Mouse (Mus musculus) forebrain, embryonic 11.5 days (tissue): ENCODE results near the gene Gm26558. TPM values are rescaled to one million over a fixed set of nuclear protein-coding genes. Genes with fewer than 3 reads are reported as not detected.
A peak's percentile ranks its signal among the peaks of the same experiment; 100 is the strongest.

Source experiments
- ATAC-seq: fragments of 200-750 bp; cut with Nextera tagmentation; replicated peaks from 2 replicates; pipeline ENCODE4 v1.8.0; 2017; ENCODE audit warnings: moderate TSS enrichment; ENCODE audit not compliant: low FRiP score
- DNase-seq: peaks from one replicate; pipeline ENCODE4 v3.0.0-alpha.2; 2017; ENCODE audit warnings: low spot score
- H3K27ac ChIP-seq: fragments of 300-500 bp; sonication (generic); 2 replicates; pipeline ENCODE4 v1.5.1; 2014; ENCODE audit warnings: low read depth, low read length
- H3K27me3 ChIP-seq: fragments of 300-500 bp; sonication (generic); 2 replicates; pipeline ENCODE4 v1.6.1; 2014; ENCODE audit warnings: mild to moderate bottlenecking, low read length, mixed read lengths; ENCODE audit not compliant: control insufficient read depth, insufficient read depth
- H3K36me3 ChIP-seq: fragments of 300-500 bp; sonication (generic); 2 replicates; pipeline ENCODE4 v1.6.1; 2014; ENCODE audit warnings: mild to moderate bottlenecking, low read length, moderate library complexity, mixed read lengths; ENCODE audit not compliant: control insufficient read depth, insufficient read depth
- H3K4me1 ChIP-seq: fragments of 300-500 bp; sonication (generic); replicated peaks from 2 replicates; pipeline ENCODE4 v1.6.1; 2014; ENCODE audit warnings: low read length, mixed read lengths; ENCODE audit not compliant: control insufficient read depth, insufficient read depth
- H3K4me2 ChIP-seq: fragments of 300-500 bp; sonication (generic); 2 replicates; pipeline ENCODE4 v1.6.1; 2014; ENCODE audit warnings: low read depth, mild to moderate bottlenecking, low read length, moderate library complexity, mixed read lengths; ENCODE audit not compliant: severe bottlenecking
- H3K4me3 ChIP-seq: fragments of 300-500 bp; sonication (generic); 2 replicates; pipeline ENCODE4 v1.5.1; 2014; ENCODE audit warnings: low read depth, low read length
- H3K9ac ChIP-seq: fragments of 300-500 bp; sonication (generic); 2 replicates; pipeline ENCODE4 v1.6.1; 2014; ENCODE audit warnings: low read length
- H3K9me3 ChIP-seq: fragments of 300-500 bp; sonication (generic); 2 replicates; pipeline ENCODE4 v1.6.1; 2016; ENCODE audit warnings: low read length, mixed read lengths; ENCODE audit not compliant: control insufficient read depth
- WGBS: fragments of 180-500 bp; shearing (Covaris S2); extraction: QIAGEN DNeasy Blood & Tissue Kit; methylation state at CpG from one replicate; pipeline ENCODE4 v1.1.7; 2014; 5-methylcytosine and 5-hydroxymethylcytosine counted together
- polyA plus RNA-seq: library from polyadenylated mRNA; unstranded; fragments of >200 nt; fragmentation: Nextera tagmentation; extraction: Ambion mirVana; gene quantifications from 2 replicates; pipeline ENCODE4 v1.2.1, GENCODE M21; 2014

Gm26558 gene
- polyA plus RNA-seq, 1 experiment from 2014 or later: 4.2 TPM

DNA sequence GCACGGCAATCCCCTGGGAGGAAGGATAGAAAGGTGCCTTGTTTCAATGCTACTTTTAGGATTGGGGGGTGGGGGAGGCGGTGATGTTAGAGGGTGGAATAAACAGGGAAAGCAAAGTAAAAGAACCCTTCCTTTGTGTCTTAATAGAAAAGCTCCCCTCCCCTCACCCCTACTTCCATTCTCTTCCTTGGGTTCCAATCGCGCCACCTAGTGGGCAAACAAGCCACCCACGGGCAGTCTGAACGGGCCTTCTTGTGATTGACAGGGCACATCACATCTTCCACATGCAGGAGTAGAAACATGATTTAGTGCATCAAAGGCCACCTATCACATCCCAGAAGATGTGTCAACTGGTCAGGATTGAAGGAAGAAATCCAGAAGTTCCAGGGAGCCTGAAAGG lies 41.7 kb downstream of the Gm26558 start:
- peak; percentile 74 for DNase-seq
- no peaks in the 10 kb centered on the region for H3K36me3 ChIP-seq

DNA sequence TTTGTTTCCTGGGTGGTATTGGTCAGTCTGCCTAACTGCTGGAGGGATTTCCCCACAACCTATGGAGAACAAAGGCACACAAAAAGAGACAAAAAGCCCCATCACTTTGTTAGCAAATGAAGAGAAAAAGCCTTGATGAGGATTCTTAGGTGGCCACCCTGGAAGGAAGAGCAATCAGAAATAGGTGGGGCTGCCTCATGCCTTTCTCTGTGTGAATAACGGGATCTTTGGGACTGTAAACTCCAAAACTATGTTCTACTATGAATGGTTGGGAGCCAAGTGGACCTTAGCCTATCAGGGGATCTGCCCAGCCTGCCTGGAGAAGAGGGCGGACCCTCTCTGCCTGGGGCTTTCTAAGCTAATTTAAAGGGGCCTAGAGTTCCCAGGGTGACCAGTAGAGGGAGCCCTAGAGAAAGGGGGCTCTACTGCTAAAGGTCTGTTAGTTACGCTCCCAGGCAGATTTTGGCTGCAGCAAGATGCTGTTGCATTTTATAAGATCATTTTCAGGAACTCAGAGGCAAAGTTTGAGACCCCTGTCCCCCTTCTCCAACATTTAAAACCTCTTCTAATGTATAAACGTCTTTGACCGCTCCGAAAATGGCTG lies 42.6 kb downstream of the Gm26558 start:
- DNase-seq: no peak
- WGBS: 92% methylated on average over 6 of the region's 6 CpGs
- H3K9ac ChIP-seq: no peak overlapping the region
- no peak overlapping the region for H3K4me2 ChIP-seq
- no peaks in the 10 kb centered on the region for H3K27me3 ChIP-seq
- no peak for ATAC-seq
- no peak overlapping the region for H3K27ac ChIP-seq
- H3K9me3 ChIP-seq: no peaks in the 10 kb centered on the region
- H3K4me3 ChIP-seq: no peak overlapping the region
- no peaks in the 10 kb centered on the region for H3K4me1 ChIP-seq
- no peaks in the 10 kb centered on the region for H3K36me3 ChIP-seq

More for the DNA sequence above, 41.7 kb downstream of the Gm26558 start:
- Histone ChIP-seq H3K4me2 (no peak overlapping the region), H3K4me3 (no peak overlapping the region), H3K27ac (no peak overlapping the region), H3K9ac (no peak overlapping the region), H3K27me3 (no peaks in the 10 kb centered on the region), H3K4me1 (no peaks in the 10 kb centered on the region), H3K9me3 (no peaks in the 10 kb centered on the region)
- ATAC-seq: no peak
- WGBS: 12% methylated on average over 6 of the region's 6 CpGs

DNA sequence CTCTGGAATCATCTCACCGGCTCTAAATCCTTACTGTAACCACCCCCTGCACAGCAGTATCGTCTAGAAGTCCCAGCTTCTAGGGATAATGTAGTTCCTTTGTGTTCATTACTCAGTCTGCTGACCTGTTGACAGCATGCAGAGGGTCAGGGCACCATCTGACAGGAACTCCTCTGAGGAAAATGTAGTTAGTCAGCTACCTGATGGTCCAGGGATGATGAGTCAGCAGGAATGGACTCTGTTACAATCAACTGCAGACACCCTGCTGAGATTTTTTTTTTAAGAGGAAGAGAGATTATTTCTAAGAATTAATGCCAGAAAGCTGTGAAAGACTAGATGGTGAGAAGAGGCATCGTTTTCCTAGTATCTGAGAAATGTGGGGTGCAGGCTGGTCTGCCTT lies 45.3 kb downstream of the Gm26558 start:
- Histone ChIP-seq H3K4me3 (no peak overlapping the region), H3K27me3 (no peaks in the 10 kb centered on the region), H3K9ac (no peak overlapping the region), H3K9me3 (no peaks in the 10 kb centered on the region), H3K27ac (no peak overlapping the region), H3K4me2 (no peak overlapping the region), H3K4me1 (no peaks in the 10 kb centered on the region), H3K36me3 (no peaks in the 10 kb centered on the region)
- DNase-seq: no peak
- 69% methylated on average over 3 of the region's 3 CpGs for WGBS
- ATAC-seq: no peak

DNA sequence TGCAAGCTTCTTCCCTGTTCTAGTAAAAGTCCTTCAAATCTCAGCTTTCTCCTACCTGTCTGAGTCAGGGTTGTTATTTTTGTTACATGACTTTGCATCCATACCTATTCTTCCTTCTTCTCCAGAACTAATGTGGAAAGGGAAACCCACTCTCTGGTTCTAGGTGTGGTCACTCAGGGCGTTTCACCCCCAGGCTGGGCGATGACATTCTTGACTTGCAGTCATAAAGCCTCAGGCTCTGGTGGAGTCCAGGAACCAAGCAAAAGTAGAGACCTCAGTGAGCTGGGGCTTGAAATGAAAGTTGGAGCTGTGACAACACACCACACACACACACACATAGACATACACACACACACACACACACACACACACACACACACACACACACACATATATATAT lies 45.8 kb downstream of the Gm26558 start:
- H3K4me2 ChIP-seq: no peak overlapping the region
- H3K4me1 ChIP-seq: no peaks in the 10 kb centered on the region
- H3K27ac ChIP-seq: no peak overlapping the region
- no peak overlapping the region for H3K9ac ChIP-seq
- H3K36me3 ChIP-seq: no peaks in the 10 kb centered on the region
- H3K9me3 ChIP-seq: no peaks in the 10 kb centered on the region
- 95% methylated on average over 2 of the region's 2 CpGs for WGBS
- ATAC-seq (no peak), DNase-seq (no peak)
- no peak overlapping the region for H3K4me3 ChIP-seq
- no peaks in the 10 kb centered on the region for H3K27me3 ChIP-seq

DNA sequence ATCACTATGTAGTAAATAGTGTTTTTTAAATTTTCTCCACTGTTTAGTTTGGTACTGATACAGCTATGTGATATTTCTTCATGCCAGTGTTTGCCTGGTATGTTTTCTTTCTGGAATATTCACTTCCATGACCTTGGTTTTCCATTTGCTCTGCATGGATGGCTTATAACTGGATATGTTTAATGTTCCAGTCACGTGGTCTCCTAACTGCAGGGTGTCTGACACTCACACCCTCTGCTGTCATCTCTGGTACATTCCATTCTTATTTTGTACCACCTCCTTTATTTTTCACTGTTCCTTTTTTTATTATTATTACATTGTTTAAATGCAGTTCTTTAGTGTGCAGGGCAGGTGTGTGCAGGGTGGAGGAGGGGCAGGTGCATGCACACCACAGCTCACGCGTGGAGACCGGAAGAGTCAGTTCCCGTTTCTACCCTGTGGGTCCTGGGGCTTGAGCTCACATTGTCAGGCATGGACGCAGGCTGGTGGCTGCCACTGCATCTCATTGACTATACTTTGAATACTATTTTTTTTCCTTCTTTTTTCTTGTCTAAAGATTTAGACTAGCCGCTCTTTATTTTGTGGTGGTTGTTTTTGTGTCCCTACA lies 47.1 kb downstream of the Gm26558 start:
- Histone ChIP-seq H3K4me1 (no peaks in the 10 kb centered on the region), H3K36me3 (no peaks in the 10 kb centered on the region), H3K27me3 (no peaks in the 10 kb centered on the region), H3K9ac (no peak overlapping the region), H3K4me2 (no peak overlapping the region), H3K9me3 (no peaks in the 10 kb centered on the region), H3K27ac (no peak overlapping the region), H3K4me3 (no peak overlapping the region)
- no peak for DNase-seq
- ATAC-seq: no peak
- 91% methylated on average over 7 of the region's 7 CpGs for WGBS

Other genes starting within 250 kb of the Gm26558 start
- 14.0 TPM in 2 replicates for gene Sp5, start 187.2 kb downstream of the Gm26558 start, polyA plus RNA-seq
- gene Erich2, start 153.3 kb downstream of the Gm26558 start, polyA plus RNA-seq: 0.79 and 0.80 TPM in 2 replicates
- gene Gad1, start 109.0 kb downstream of the Gm26558 start, polyA plus RNA-seq: 14.2 and 17.2 TPM in 2 replicates
- gene Gorasp2, start 532 bp downstream of the Gm26558 start, polyA plus RNA-seq: 150 and 164 TPM in 2 replicates
- gene Tlk1, start 163.6 kb upstream of the Gm26558 start, polyA plus RNA-seq: 46.8 and 48.7 TPM in 2 replicates